Mouse (Mus musculus) kidney, embryonic 14.5 days (tissue): ENCODE data around the gene Map4k4. TPM values are rescaled to one million over a fixed set of nuclear protein-coding genes. Genes with fewer than 3 reads are reported as not detected.

ENCODE experiments used
- ATAC-seq: fragments of 200-750 bp; cut with Nextera tagmentation; 2 replicates; pipeline ENCODE4 v1.8.0; 2017; ENCODE audit warnings: moderate number of reproducible peaks, mild to moderate bottlenecking, moderate TSS enrichment, moderate library complexity; ENCODE audit not compliant: low FRiP score, low TSS enrichment
- H3K27ac ChIP-seq: fragments of 300-500 bp; sonication (generic); 2 replicates; pipeline ENCODE4 v1.5.1; 2014; ENCODE audit warnings: low read depth, mild to moderate bottlenecking, low read length, moderate library complexity, mixed read lengths
- H3K27me3 ChIP-seq: fragments of 300-500 bp; sonication (generic); 2 replicates; pipeline ENCODE4 v1.6.1; 2014; ENCODE audit warnings: mild to moderate bottlenecking, low read length; ENCODE audit not compliant: control insufficient read depth, insufficient read depth
- H3K36me3 ChIP-seq: fragments of 300-500 bp; sonication (generic); 2 replicates; pipeline ENCODE4 v1.6.1; 2014; ENCODE audit warnings: low read length, mixed read lengths; ENCODE audit not compliant: control insufficient read depth, insufficient read depth
- H3K4me1 ChIP-seq: fragments of 300-500 bp; sonication (generic); 2 replicates; pipeline ENCODE4 v1.6.1; 2014; ENCODE audit warnings: low read length, mixed read lengths; ENCODE audit not compliant: control insufficient read depth, insufficient read depth
- H3K4me2 ChIP-seq: fragments of 300-500 bp; sonication (generic); replicated peaks from 2 replicates; pipeline ENCODE4 v1.6.1; 2014; ENCODE audit warnings: low read depth, mild to moderate bottlenecking, low read length
- H3K4me3 ChIP-seq: fragments of 300-500 bp; sonication (generic); 2 replicates; pipeline ENCODE4 v1.5.1; 2014; ENCODE audit warnings: mild to moderate bottlenecking, low read length
- H3K9ac ChIP-seq: fragments of 300-500 bp; sonication (generic); 2 replicates; pipeline ENCODE4 v1.6.1; 2014; ENCODE audit warnings: low read depth, mild to moderate bottlenecking, low read length, moderate library complexity
- H3K9me3 ChIP-seq: fragments of 300-500 bp; sonication (generic); 2 replicates; pipeline ENCODE4 v1.6.1; 2016; ENCODE audit warnings: low read length; ENCODE audit not compliant: control insufficient read depth
- WGBS: fragments of 180-500 bp; shearing (Covaris S2); extraction: QIAGEN DNeasy Blood & Tissue Kit; methylation state at CpG from one replicate; pipeline ENCODE4 v1.1.7; 2014; 5-methylcytosine and 5-hydroxymethylcytosine counted together
- polyA plus RNA-seq: library from polyadenylated mRNA; unstranded; fragments of >200 nt; fragmentation: Nextera tagmentation; extraction: Ambion mirVana; gene quantifications from 2 replicates; pipeline ENCODE4 v1.2.1, GENCODE M21; 2014

Map4k4 gene
- polyA plus RNA-seq, 1 experiment from 2014 or later = 48.2 TPM

GRCm38 (mm10) chr1:39982727-39983487 is 82.2 kb downstream of the Map4k4 start:
- WGBS = 76% methylated on average over 13 of the region's 13 CpGs
- H3K27ac ChIP-seq = no peak overlapping the region
- H3K4me2 ChIP-seq = no peak overlapping the region
- ATAC-seq = no peak
- H3K36me3 ChIP-seq = peaks cover 89% of the 10 kb centered on the region
- no peak overlapping the region for H3K9ac ChIP-seq
- H3K4me3 ChIP-seq = no peak overlapping the region
- no peaks in the 10 kb centered on the region for H3K27me3 ChIP-seq
- H3K4me1 ChIP-seq = no peaks in the 10 kb centered on the region
- no peaks in the 10 kb centered on the region for H3K9me3 ChIP-seq

GRCm38 (mm10) chr1:39984331-39984730 is 83.6 kb downstream of the Map4k4 start:
- H3K4me1 ChIP-seq = no peaks in the 10 kb centered on the region
- ATAC-seq = no peak
- no peaks in the 10 kb centered on the region for H3K9me3 ChIP-seq
- H3K36me3 ChIP-seq = peaks cover 89% of the 10 kb centered on the region
- WGBS = 86% methylated on average over 9 of the region's 9 CpGs
- H3K27me3 ChIP-seq = no peaks in the 10 kb centered on the region
- H3K4me2 ChIP-seq = no peak overlapping the region
- no peak overlapping the region for H3K9ac ChIP-seq
- H3K4me3 ChIP-seq = no peak overlapping the region
- H3K27ac ChIP-seq = no peak overlapping the region

DNA sequence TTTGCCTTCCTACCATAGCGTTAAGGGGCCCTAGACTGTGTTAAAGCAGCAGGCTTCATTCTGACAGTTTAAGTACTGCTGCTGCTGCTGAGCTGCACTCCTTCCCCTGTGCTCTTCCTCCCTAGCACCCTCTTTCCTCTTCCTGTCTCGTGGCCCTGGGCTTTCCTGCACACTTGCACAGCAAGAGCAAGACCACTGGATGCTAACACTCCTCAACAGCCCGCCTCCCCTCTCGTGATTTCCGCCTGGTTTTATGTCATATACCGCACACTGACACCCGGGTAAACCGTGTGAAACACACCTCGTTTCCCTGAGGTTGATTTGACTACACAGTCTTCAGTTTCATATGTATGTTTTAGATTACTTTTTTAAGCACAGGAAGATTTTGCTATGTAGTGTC is 86.1 kb downstream of the Map4k4 start:
- H3K9me3 ChIP-seq = no peaks in the 10 kb centered on the region
- H3K4me3 ChIP-seq = no peak overlapping the region
- H3K9ac ChIP-seq = no peak overlapping the region
- H3K4me1 ChIP-seq = no peaks in the 10 kb centered on the region
- H3K36me3 ChIP-seq = peaks cover 88% of the 10 kb centered on the region
- no peak overlapping the region for H3K27ac ChIP-seq
- H3K27me3 ChIP-seq = no peaks in the 10 kb centered on the region
- ATAC-seq = no peak
- 86% methylated on average over 9 of the region's 9 CpGs for WGBS
- H3K4me2 ChIP-seq = no peak overlapping the region

- no peak overlapping the region for H3K4me2 ChIP-seq
- no peak for ATAC-seq
- 75% methylated on average over 12 of the region's 12 CpGs for WGBS
These were observed 88.1 kb downstream of the Map4k4 start for GRCm38 (mm10) chr1:39988841-39989240.

GRCm38 (mm10) chr1:39990041-39990440 is 89.3 kb downstream of the Map4k4 start:
- H3K9me3 ChIP-seq = no peaks in the 10 kb centered on the region
- H3K36me3 ChIP-seq = peaks cover 91% of the 10 kb centered on the region
- H3K4me2 ChIP-seq = no peak overlapping the region
- H3K4me1 ChIP-seq = no peaks in the 10 kb centered on the region
- H3K4me3 ChIP-seq = no peak overlapping the region
- 93% methylated on average over 9 of the region's 9 CpGs for WGBS
- H3K9ac ChIP-seq = no peak overlapping the region
- H3K27me3 ChIP-seq = no peaks in the 10 kb centered on the region
- no peak overlapping the region for H3K27ac ChIP-seq
- ATAC-seq = no peak

More at GRCm38 (mm10) chr1:39988841-39989240, 88.1 kb downstream of the Map4k4 start:
- Histone ChIP-seq H3K9ac (no peak overlapping the region), H3K4me3 (no peak overlapping the region), H3K27me3 (no peaks in the 10 kb centered on the region), H3K36me3 (peaks cover 92% of the 10 kb centered on the region), H3K4me1 (no peaks in the 10 kb centered on the region), H3K27ac (no peak overlapping the region), H3K9me3 (no peaks in the 10 kb centered on the region)

- no peak for ATAC-seq
- no peak overlapping the region for H3K4me3 ChIP-seq
- H3K4me2 ChIP-seq = no peak overlapping the region
- 90% methylated on average over 7 of the region's 7 CpGs for WGBS
- no peak overlapping the region for H3K27ac ChIP-seq
- H3K36me3 ChIP-seq = peaks cover 86% of the 10 kb centered on the region
- no peak overlapping the region for H3K9ac ChIP-seq
- H3K27me3 ChIP-seq = no peaks in the 10 kb centered on the region
- no peaks in the 10 kb centered on the region for H3K9me3 ChIP-seq
- no peaks in the 10 kb centered on the region for H3K4me1 ChIP-seq
These were observed 93.2 kb downstream of the Map4k4 start for GRCm38 (mm10) chr1:39993921-39994320.

DNA sequence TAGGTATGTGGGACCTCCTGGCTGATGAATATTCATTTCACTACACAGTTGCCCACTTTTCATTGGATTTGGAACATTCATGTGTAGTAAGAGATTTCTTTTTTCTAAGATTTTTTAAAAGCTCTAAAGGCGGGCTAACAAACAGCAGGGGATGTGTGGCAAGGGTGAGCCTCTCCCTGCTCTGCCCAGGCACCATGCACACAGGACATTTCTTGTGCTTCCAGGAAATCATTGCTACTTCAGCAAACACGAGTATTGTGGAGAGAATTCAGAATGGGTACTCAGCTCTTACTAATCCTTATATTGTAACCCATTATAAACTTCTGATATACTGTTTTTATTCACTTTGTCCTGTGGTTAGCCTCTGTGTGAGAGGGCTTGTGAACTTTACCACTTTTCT is 94.9 kb downstream of the Map4k4 start:
- Histone ChIP-seq H3K27me3 (no peaks in the 10 kb centered on the region), H3K27ac (no peak overlapping the region), H3K9me3 (no peaks in the 10 kb centered on the region), H3K4me1 (no peaks in the 10 kb centered on the region), H3K9ac (no peak overlapping the region), H3K4me2 (no peak overlapping the region), H3K4me3 (no peak overlapping the region), H3K36me3 (peaks cover 84% of the 10 kb centered on the region)
- whole genome bisulfite sequencing = 100% methylated on average over 2 of the region's 2 CpGs
- ATAC-seq = no peak

DNA sequence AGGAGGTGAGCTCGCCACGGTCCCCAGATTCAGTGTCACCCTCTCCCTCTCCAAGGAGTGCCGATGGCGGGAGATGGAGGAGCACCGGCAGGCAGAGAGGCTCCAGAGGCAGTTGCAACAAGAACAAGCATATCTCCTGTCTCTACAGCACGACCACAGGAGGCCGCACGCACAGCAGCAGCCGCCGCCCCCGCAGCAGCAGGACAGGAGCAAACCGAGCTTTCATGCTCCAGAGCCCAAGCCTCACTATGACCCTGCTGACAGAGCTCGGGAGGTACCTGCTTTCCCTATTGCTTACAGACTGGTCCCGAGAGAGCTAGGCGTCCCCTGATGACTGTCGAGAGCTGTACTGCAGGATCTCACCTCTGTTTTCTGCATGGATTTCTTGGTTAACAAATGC is 99.8 kb downstream of the Map4k4 start:
- Histone ChIP-seq H3K9ac (no peak overlapping the region), H3K27ac (no peak overlapping the region), H3K4me3 (no peak overlapping the region), H3K36me3 (peaks cover 92% of the 10 kb centered on the region), H3K27me3 (no peaks in the 10 kb centered on the region), H3K4me1 (no peaks in the 10 kb centered on the region), H3K9me3 (no peaks in the 10 kb centered on the region), H3K4me2 (no peak overlapping the region)
- ATAC-seq = peak; percentile 79
- WGBS = 47% methylated on average over 16 of the region's 16 CpGs

GRCm38 (mm10) chr1:40000899-40001298 is 100.2 kb downstream of the Map4k4 start:
- peak; percentile 72 for ATAC-seq
- no peaks in the 10 kb centered on the region for H3K9me3 ChIP-seq
- H3K9ac ChIP-seq = no peak overlapping the region
- H3K27me3 ChIP-seq = no peaks in the 10 kb centered on the region
- 71% methylated on average over 5 of the region's 5 CpGs for WGBS
- H3K4me1 ChIP-seq = no peaks in the 10 kb centered on the region
- no peak overlapping the region for H3K4me3 ChIP-seq
- H3K27ac ChIP-seq = no peak overlapping the region
- H3K36me3 ChIP-seq = peaks cover 92% of the 10 kb centered on the region
- no peak overlapping the region for H3K4me2 ChIP-seq
